15 mouse cellular contexts compared by ENCODE assay signal in the genomic region with DNA sequence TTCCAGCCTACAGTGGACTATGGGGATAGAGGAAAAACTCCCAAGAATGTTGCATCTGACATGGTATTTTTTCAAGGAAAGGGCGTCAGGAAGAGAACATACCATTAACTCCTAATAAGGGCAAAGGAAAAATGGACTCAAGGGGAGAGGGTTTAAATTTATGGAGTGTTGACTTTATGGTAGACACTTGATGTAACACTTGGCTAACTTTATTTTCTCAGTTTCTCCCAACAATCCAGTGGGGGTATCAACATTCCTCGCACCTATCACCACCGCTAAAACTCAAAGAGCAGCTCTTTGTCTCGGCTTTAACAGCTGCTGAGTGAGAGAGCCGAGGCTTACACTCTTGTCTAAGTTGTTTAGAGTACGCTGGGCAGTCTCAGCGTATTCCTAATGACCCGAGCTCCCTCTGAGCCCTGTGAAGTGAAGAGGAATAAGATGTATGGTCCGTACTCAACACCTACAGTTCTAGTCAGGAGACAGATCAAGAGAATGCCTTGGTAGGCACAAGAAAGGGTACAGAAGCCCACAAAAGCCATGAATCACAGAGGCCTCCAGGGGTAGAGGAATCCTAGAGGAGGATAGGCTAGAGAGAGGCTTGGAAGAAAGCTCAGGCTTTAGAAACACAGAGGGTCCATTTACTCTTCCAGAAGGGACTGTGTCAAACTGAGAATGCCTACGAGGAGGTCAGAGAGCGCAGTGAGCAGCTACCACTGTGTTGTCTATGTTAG.
DNase-seq lines count a peak whose midpoint lies in the region; ATAC-seq lines count a peak whose summit lies in the region.
"Had no signal": no experiment of that assay in that cellular context is flagged by ENCODE, and none has a peak within 500 bp of the region (broad histone marks: within the 10 kb centered on the region; RNA-seq: fewer than 3 reads in every experiment).

No protein-coding gene starts in this region.

- no peak overlapping the region for H3K4me2 ChIP-seq in lung, embryonic 15.5 days
- no peak overlapping the region for H3K4me2 ChIP-seq in intestine, embryonic 15.5 days (replicated peaks)
- H3K4me2 ChIP-seq: hindbrain, embryonic 14.5 days; neural tube, embryonic 13.5 days had no signal

- peak; percentile 76 for DNase-seq in heart, adult 11 months
- DNase-seq in heart, adult 18-20 months: no peak
- DNase-seq in lung, adult 18-20 months: no peak
- DNase-seq in retina, postnatal 1 day: peak; percentile 24
- no peak for DNase-seq in c-Kit-positive CD71-positive TER-119-positive erythroid progenitor cells, embryonic 14.5 days (ENCODE audit: low spot score)
- no peak for DNase-seq in right cerebral cortex, postnatal 14 days
- DNase-seq: cerebellum, adult 2 months; gastrocnemius, postnatal 36 days; kidney, postnatal 36 days had no signal

- H3K4me3 ChIP-seq in lung, embryonic 15.5 days: no peak overlapping the region
- H3K4me3 ChIP-seq in intestine, embryonic 15.5 days (replicated peaks): no peak overlapping the region
- H3K4me3 ChIP-seq: embryonic facial prominence, embryonic 10.5 days; neural tube, embryonic 13.5 days had no signal

- H3K9me3 ChIP-seq in lung, embryonic 15.5 days: no peaks in the 10 kb centered on the region
- H3K9me3 ChIP-seq in intestine, embryonic 15.5 days: no peaks in the 10 kb centered on the region
- H3K9me3 ChIP-seq: embryonic facial prominence, embryonic 10.5 days; neural tube, embryonic 13.5 days had no signal

- H3K36me3 ChIP-seq in lung, embryonic 15.5 days: no peaks in the 10 kb centered on the region
- no peaks in the 10 kb centered on the region for H3K36me3 ChIP-seq in intestine, embryonic 15.5 days
- H3K36me3 ChIP-seq: embryonic facial prominence, embryonic 10.5 days; neural tube, embryonic 13.5 days had no signal

- ATAC-seq in lung, embryonic 15.5 days (ENCODE audit: borderline replicate concordance, extremely low read depth, low FRiP score, low TSS enrichment): peak; percentile 60; the same call in 1 of the 2 replicates
- peak; percentile 45 for ATAC-seq in intestine, embryonic 15.5 days
- ATAC-seq: Patski had no signal

- H3K27ac ChIP-seq in lung, embryonic 15.5 days: no peak overlapping the region; the same call in 1 of the 2 replicates
- peak overlapping the region; percentile 60; the same call in 1 of the 2 replicates for H3K27ac ChIP-seq in intestine, embryonic 15.5 days
- H3K27ac ChIP-seq: embryonic facial prominence, embryonic 10.5 days; hindbrain, embryonic 14.5 days; neural tube, embryonic 13.5 days had no signal

- 19% methylated on average over 11 of the region's 11 CpGs for WGBS in lung, embryonic 15.5 days
- WGBS in intestine, embryonic 15.5 days: 37% methylated on average over 11 of the region's 11 CpGs

- H3K27me3 ChIP-seq in lung, embryonic 15.5 days: no peaks in the 10 kb centered on the region
- no peaks in the 10 kb centered on the region for H3K27me3 ChIP-seq in intestine, embryonic 15.5 days (replicated peaks)
- H3K27me3 ChIP-seq: neural tube, embryonic 13.5 days; Patski had no signal

- peaks cover 27% of the 10 kb centered on the region for H3K4me1 ChIP-seq in lung, embryonic 15.5 days
- H3K4me1 ChIP-seq in intestine, embryonic 15.5 days (replicated peaks): peaks cover 13% of the 10 kb centered on the region; the same call in 1 of the 2 replicates

- H3K9ac ChIP-seq in lung, embryonic 15.5 days: no peak overlapping the region
- no peak overlapping the region for H3K9ac ChIP-seq in intestine, embryonic 15.5 days
- H3K9ac ChIP-seq: hindbrain, embryonic 14.5 days; neural tube, embryonic 13.5 days had no signal

Comparison
In these comparisons a context has a peak if more than half of its experiments do, and no peak if none do; other contexts are left out.
1. DNase-seq: peak in heart, adult 11 months (single experiment) and retina, postnatal 1 day (single experiment); none in heart, adult 18-20 months (0 of 2), lung, adult 18-20 months (0 of 2), c-Kit-positive CD71-positive TER-119-positive erythroid progenitor cells, embryonic 14.5 days (single experiment) and right cerebral cortex, postnatal 14 days (single experiment).